Mouse (Mus musculus) liver, embryonic 11.5 days (tissue): ENCODE data around the gene 4930430F08Rik. TPM values are rescaled to one million over a fixed set of nuclear protein-coding genes. Genes with fewer than 3 reads are reported as not detected.
"Not testable (repeated sequence)": the region's sequence is repeated elsewhere in the genome, so short reads cannot be mapped to it uniquely, and the experiment has no call there.

Source experiments
- ATAC-seq: fragments of 200-750 bp; cut with Nextera tagmentation; replicated peaks from 2 replicates; pipeline ENCODE4 v1.8.0; 2017; ENCODE audit warnings: moderate number of reproducible peaks, mild to moderate bottlenecking, moderate TSS enrichment, moderate library complexity; ENCODE audit not compliant: low FRiP score
- DNase-seq: peaks from one replicate; pipeline ENCODE4 v3.0.0-alpha.2; 2017; ENCODE audit warnings: low spot score
- H3K27ac ChIP-seq: fragments of 300-500 bp; sonication (generic); 2 replicates; pipeline ENCODE4 v1.5.1; 2014; ENCODE audit warnings: mild to moderate bottlenecking, low read depth, low read length, control low read depth
- H3K27me3 ChIP-seq: fragments of 300-500 bp; sonication (generic); replicated peaks from 2 replicates; pipeline ENCODE4 v1.6.1; 2014; ENCODE audit warnings: low read length, mixed read lengths; ENCODE audit not compliant: control insufficient read depth, insufficient read depth
- H3K36me3 ChIP-seq: fragments of 300-500 bp; sonication (generic); 2 replicates; pipeline ENCODE4 v1.6.1; 2014; ENCODE audit warnings: mild to moderate bottlenecking, low read length, moderate library complexity, mixed read lengths; ENCODE audit not compliant: control insufficient read depth, insufficient read depth
- H3K4me1 ChIP-seq: fragments of 300-500 bp; sonication (generic); replicated peaks from 2 replicates; pipeline ENCODE4 v1.6.1; 2014; ENCODE audit warnings: low read length, mixed read lengths; ENCODE audit not compliant: control insufficient read depth, insufficient read depth
- H3K4me2 ChIP-seq: fragments of 300-500 bp; sonication (generic); 2 replicates; pipeline ENCODE4 v1.6.1; 2014; ENCODE audit warnings: mild to moderate bottlenecking, control low read depth, moderate library complexity
- H3K4me3 ChIP-seq: fragments of 300-500 bp; sonication (generic); 2 replicates; pipeline ENCODE4 v1.5.1; 2014; ENCODE audit warnings: low read depth, low read length, control low read depth
- H3K9ac ChIP-seq: fragments of 300-500 bp; sonication (generic); 2 replicates; pipeline ENCODE4 v1.6.1; 2014; ENCODE audit warnings: low read depth, low read length, control low read depth
- H3K9me3 ChIP-seq: fragments of 300-500 bp; sonication (generic); 2 replicates; pipeline ENCODE4 v1.6.1; 2016; ENCODE audit warnings: low read length, inconsistent platforms, mixed read lengths; ENCODE audit not compliant: control insufficient read depth
- WGBS: fragments of 180-500 bp; shearing (Covaris S2); extraction: QIAGEN DNeasy Blood & Tissue Kit; methylation state at CpG from one replicate; pipeline ENCODE4 v1.1.7; 2014; 5-methylcytosine and 5-hydroxymethylcytosine counted together
- polyA plus RNA-seq: library from polyadenylated mRNA; unstranded; fragments of >200 nt; fragmentation: Nextera tagmentation; extraction: Ambion mirVana; gene quantifications from 2 replicates; pipeline ENCODE4 v1.2.1, GENCODE M21; 2014

The 4930430F08Rik gene
- polyA plus RNA-seq, 1 experiment from 2014 or later: 17.1 TPM

DNA sequence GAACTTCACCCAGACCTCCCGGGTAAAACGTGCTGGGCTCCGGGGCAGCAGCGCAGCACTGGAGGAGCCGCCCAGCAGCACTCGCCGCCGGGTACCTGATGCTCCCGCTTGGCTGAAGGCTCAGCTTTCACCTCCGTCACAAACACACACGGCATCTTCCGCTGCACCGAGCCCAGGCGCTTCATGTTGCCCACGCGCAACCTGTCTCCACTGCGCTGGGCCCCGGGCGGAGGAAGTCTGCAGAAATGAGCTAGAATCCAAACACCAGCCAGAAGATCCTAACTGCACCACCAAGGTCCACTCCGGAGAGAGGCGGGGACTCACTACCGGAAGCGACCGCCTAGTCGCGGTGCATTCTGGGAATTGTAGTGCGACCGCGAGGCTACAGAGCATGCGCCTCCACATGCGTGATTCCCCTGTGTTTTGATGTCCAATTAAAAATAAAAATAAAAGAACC, 1.3 kb downstream of the 4930430F08Rik start:
- under 1% methylated on average over 31 of the region's 31 CpGs for WGBS
- ATAC-seq: peak; percentile 98

DNA sequence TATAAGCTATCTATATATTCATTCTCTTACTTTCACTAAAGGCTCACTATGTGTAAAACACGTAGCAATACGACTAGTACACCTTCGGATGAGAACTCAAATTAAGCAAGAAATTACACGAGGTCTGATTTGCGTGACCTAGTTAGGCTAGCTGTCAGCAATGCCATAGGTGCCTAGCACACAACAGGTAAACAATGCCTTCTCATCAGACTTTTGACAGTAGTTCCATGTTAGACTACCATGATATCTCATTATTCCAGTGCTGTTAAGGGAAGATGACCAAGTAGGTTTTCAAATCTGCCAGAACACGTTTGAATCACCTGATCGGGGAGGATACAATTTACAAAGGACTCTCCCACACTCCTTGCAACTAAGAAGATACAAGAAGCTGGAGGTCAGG, 1.7 kb downstream of the 4930430F08Rik start:
- H3K4me2 ChIP-seq: peak overlapping the region; percentile 59
- ATAC-seq (no peak; the same call in 1 of the 2 replicates), DNase-seq (no peak)
- peak overlapping the region; percentile 80 for H3K9ac ChIP-seq
- H3K9me3 ChIP-seq: no peaks in the 10 kb centered on the region
- peaks cover 7% of the 10 kb centered on the region; the same call in 1 of the 2 replicates for H3K36me3 ChIP-seq
- 47% methylated on average over 7 of the region's 7 CpGs for WGBS
- no peaks in the 10 kb centered on the region for H3K4me1 ChIP-seq
- no peaks in the 10 kb centered on the region for H3K27me3 ChIP-seq
- H3K4me3 ChIP-seq: peak overlapping the region; percentile 79
- H3K27ac ChIP-seq: peak overlapping the region; percentile 52; the same call in 1 of the 2 replicates

More for the DNA sequence above, 1.3 kb downstream of the 4930430F08Rik start:
- Histone ChIP-seq H3K4me2 (peak overlapping the region; percentile 59), H3K27ac (peak overlapping the region; percentile 52; the same call in 1 of the 2 replicates), H3K9me3 (no peaks in the 10 kb centered on the region), H3K27me3 (no peaks in the 10 kb centered on the region), H3K4me1 (no peaks in the 10 kb centered on the region), H3K36me3 (peaks cover 7% of the 10 kb centered on the region; the same call in 1 of the 2 replicates), H3K9ac (peak overlapping the region; percentile 80), H3K4me3 (peak overlapping the region; percentile 79)
- DNase-seq: peak; percentile 83

DNA sequence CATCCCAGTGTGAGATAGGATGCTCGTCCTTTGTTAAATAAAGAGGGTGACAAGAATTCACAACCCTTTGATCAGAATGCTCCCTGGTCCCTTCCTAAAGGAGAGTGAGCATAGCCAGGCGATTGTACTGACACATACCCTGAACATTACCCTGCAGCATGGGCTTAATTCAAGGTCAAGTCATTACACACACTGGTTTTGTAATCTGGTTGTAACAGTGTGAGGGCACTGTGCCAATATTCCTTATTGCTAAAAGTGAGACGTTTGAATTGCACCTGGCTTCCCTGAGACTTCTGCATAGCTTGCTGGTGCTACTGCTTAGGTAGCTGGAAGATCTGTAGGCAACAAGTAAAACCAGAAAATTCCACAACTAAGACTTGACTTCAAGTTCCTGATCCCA, 6.0 kb downstream of the 4930430F08Rik start:
- no peak overlapping the region for H3K4me2 ChIP-seq
- no peaks in the 10 kb centered on the region for H3K27me3 ChIP-seq
- no peak overlapping the region for H3K27ac ChIP-seq
- H3K36me3 ChIP-seq: peaks cover 7% of the 10 kb centered on the region; the same call in 1 of the 2 replicates
- no peak overlapping the region for H3K9ac ChIP-seq
- H3K4me3 ChIP-seq: no peak overlapping the region
- H3K4me1 ChIP-seq: no peaks in the 10 kb centered on the region
- ATAC-seq: no peak
- H3K9me3 ChIP-seq: no peaks in the 10 kb centered on the region
- WGBS: 82% methylated on average over 3 of the region's 3 CpGs
- no peak for DNase-seq

DNA sequence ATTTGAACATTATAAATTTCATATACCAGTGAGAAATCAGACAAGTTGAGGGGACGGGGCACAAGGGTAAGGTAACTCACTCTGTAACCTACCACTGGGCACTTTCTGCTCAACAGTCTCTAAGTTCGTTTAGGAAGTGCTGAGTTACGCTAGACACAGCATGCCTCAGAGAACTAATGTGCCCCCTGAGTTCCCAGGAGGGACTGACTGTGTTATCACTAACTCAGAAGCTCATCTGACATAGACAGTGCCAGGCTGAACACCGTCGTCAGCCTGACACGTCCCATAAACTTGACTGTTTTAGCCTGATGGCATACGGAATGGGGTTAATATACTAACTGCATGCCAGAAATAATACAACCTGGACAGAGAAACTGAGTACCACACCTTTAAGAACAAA, 14.9 kb downstream of the 4930430F08Rik start:
- no peaks in the 10 kb centered on the region for H3K27me3 ChIP-seq
- peaks cover 12% of the 10 kb centered on the region; the same call in 1 of the 2 replicates for H3K4me1 ChIP-seq
- peaks cover 3% of the 10 kb centered on the region; the same call in 1 of the 2 replicates for H3K36me3 ChIP-seq
- ATAC-seq (peak; percentile 52), DNase-seq (no peak)
- H3K27ac ChIP-seq: peak overlapping the region; percentile 0; the same call in 1 of the 2 replicates
- WGBS: 69% methylated on average over 7 of the region's 7 CpGs
- no peak overlapping the region for H3K9ac ChIP-seq
- H3K9me3 ChIP-seq: no peaks in the 10 kb centered on the region
- no peak overlapping the region for H3K4me3 ChIP-seq
- H3K4me2 ChIP-seq: no peak overlapping the region; the same call in 1 of the 2 replicates

DNA sequence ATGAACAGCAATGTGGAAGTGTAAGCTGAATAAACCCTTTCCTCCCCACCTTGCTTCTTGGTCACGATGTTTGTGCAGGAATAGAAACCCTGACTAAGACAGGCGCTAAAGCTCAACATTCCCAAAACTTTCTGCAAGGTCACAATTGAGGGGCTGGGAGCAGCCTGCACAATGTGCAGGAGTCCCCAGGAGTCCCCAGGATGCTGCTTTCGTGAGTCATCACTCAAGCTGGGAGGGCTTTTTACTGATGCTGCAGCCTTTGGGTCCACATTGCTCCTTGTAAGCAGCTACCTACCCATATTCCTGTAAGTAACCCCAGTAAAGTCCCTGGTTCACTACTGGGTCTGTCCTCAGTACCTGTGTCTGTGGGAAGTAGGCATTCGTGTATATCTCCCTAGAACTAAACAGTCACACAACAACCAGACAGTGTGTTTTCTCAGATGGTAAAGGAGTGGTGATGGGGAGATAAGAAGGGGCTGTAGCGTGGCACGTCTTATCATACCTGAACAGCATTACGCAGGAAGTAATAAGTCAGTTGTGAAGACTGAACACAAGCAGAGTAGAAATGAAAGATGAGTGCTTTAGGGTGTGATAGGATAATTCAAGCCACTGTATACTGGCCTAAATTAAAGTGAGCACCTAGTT, 15.6 kb downstream of the 4930430F08Rik start:
- Histone ChIP-seq H3K4me3 (no peak overlapping the region), H3K4me2 (peak overlapping the region; percentile 40), H3K9ac (no peak overlapping the region), H3K9me3 (no peaks in the 10 kb centered on the region), H3K36me3 (peaks cover 3% of the 10 kb centered on the region; the same call in 1 of the 2 replicates), H3K4me1 (peaks cover 12% of the 10 kb centered on the region; the same call in 1 of the 2 replicates), H3K27me3 (no peaks in the 10 kb centered on the region), H3K27ac (peak overlapping the region; percentile 66)
- ATAC-seq (peak; percentile 94), DNase-seq (no peak)
- 61% methylated on average over 7 of the region's 7 CpGs for WGBS

DNA sequence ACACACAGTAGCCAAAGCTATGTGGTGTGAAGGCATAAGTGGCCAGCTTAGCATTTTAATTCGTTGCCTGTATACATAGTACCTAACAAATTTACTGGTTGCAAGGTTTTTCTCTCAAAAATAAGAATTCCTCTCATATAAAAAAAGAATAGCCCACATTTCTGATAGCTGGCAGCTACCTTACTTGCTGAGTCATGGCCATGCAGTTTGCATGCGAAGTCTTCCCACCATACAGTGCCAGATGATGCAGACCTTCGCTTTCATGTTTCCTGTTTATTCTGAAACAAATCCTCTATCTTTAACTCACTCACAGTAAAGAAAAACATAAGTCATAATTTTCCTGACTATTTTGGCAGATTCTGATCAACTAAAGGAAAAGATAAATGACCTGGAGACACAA, 18.5 kb downstream of the 4930430F08Rik start:
- peaks cover 3% of the 10 kb centered on the region; the same call in 1 of the 2 replicates for H3K36me3 ChIP-seq
- no peak overlapping the region for H3K9ac ChIP-seq
- H3K9me3 ChIP-seq: no peaks in the 10 kb centered on the region
- DNase-seq: no peak
- no peaks in the 10 kb centered on the region for H3K27me3 ChIP-seq
- peaks cover 12% of the 10 kb centered on the region; the same call in 1 of the 2 replicates for H3K4me1 ChIP-seq
- no peak for ATAC-seq
- H3K4me3 ChIP-seq: no peak overlapping the region
- H3K4me2 ChIP-seq: no peak overlapping the region
- no peak overlapping the region for H3K27ac ChIP-seq
- WGBS: 73% methylated on average over 3 of the region's 3 CpGs

DNA sequence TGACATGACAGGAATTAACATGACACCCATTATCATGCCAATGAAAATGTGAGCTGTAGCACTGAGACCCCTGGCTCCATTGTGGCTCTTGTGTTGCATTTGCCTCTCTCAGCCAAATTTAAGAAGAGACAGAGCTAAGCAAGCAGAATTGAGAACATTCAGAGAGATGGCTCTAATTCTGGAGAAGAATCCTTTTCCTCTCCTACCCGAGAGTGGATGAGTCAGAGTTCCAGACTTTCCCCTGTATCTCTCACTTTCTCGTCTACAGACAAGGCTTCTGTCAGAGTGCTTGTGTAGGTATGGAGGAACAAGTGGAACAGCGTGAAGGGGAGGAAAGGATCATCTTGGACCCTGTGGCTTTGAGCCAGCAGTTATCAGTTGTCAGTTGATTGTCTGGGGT, 26.1 kb downstream of the 4930430F08Rik start:
- Histone ChIP-seq H3K4me3 (no peak overlapping the region), H3K9me3 (no peaks in the 10 kb centered on the region), H3K36me3 (peaks cover 5% of the 10 kb centered on the region; the same call in 1 of the 2 replicates), H3K4me2 (no peak overlapping the region), H3K27ac (no peak overlapping the region), H3K4me1 (no peaks in the 10 kb centered on the region), H3K9ac (no peak overlapping the region), H3K27me3 (no peaks in the 10 kb centered on the region)
- DNase-seq: no peak
- ATAC-seq: no peak
- 81% methylated on average over 3 of the region's 3 CpGs for WGBS

DNA sequence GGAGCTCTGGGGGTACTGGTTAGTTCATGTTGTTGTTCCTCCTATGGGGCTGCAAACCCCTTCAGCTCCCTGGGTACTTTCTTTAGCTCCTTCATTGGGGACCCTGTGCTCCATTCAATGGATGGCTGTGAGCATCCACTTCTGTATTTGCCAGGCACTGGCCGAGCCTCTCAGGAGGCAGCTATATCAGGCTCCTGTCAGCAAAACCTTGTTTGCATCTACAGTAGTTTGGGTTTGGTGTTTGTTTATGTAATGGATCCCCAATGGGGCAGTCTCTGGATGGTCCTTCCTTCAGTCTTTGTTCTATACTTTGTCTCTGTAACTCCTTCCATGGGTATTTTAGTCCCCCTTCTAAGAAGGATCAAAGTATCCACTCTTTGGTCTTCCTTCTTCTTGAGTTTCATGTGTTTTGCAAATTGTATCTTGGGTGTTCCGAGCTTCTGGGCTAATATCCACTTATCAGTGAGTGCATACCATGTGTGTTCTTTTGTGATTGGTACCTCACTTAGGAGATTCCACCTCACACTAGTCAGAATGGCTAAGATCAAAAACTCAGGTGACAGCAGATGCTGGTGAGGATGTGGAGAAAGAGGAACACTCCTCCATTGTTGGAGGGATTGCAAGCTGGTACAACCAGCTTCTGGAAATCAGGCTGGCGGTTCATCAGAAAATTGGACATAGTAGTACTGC, 29.9 kb downstream of the 4930430F08Rik start:
- not testable (repeated sequence) for H3K4me1 ChIP-seq, H3K9me3 ChIP-seq, H3K4me2 ChIP-seq, H3K36me3 ChIP-seq, H3K27me3 ChIP-seq, H3K4me3 ChIP-seq, H3K9ac ChIP-seq, H3K27ac ChIP-seq, DNase-seq
- ATAC-seq: peak; percentile 85
- 82% methylated on average over 3 of the region's 3 CpGs for WGBS
